Mouse (Mus musculus): ENCODE measurements around the gene Tmem59l.
A peak's percentile ranks its signal among the peaks of the same experiment; 100 is the strongest.

Gene Tmem59l

GRCm38 (mm10) chr8:70460606-70461005 lies 26.6 kb downstream of the Tmem59l start:
- no peak for DNase-seq (ENCODE audit: low spot score)

DNA sequence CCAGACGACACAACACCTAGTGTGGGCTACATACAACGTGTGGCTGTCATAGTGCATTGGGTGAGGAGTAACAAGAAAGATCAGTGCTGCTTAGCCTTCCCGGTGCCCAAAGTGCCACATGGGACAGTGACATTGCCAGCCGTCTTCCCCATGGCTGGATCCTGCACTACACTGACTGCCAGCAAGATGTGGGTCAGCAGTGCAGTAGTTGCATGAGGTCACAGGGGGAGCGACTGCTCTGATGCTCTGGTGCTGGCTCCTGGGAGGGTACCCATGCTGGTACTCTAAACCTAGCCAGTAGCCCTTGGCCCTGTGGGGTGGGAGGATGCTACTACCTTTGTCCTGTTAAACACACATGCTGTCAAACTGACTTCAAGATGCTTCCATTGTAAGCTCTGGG lies 27.0 kb downstream of the Tmem59l start:
- no peak for DNase-seq (ENCODE audit: low spot score)

GRCm38 (mm10) chr8:70459636-70460035 lies 27.5 kb downstream of the Tmem59l start:
- DNase-seq (ENCODE audit: low spot score) = no peak

DNA sequence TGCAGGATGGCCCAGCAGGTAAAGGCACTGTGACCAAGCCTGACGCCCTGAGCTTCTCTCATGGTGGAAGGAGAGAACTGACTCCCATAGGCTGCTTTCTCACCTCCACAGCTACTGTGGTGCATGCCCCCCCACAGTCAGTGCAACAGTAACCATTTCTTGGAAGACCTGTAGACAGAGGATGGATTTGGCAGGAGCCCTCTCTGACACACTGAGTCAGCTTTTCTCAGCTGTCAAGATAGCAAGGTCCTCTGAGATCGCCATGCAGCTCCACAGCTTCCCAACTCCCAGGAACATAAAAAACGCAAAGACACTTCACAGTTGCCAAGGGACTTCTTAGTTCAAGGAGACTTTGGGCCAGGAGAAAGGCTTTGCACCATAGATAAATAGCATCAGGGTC lies 28.7 kb downstream of the Tmem59l start:
- DNase-seq (ENCODE audit: low spot score) = no peak

- DNase-seq (ENCODE audit: low spot score) = no peak
Measured at GRCm38 (mm10) chr8:70457882-70458281, 29.3 kb downstream of the Tmem59l start.

DNA sequence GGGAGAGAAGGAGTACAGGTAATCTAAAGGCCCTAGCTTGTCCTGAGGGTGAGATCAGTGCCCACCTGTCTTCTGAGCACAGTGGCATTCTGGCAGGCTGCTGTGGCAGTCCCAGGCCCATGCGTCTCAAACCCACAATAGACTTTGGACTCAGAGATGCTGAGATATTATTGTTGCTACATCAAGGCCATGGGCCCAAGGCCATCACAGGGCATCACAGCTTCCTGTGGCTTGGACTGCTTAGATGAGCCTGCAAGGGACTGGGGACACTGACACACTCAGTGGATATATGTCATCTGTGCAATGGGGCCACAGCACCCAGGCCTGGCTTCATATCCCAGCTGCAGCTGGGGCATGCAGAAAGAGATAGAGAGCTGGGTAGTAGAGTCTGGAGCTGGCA lies 30.2 kb downstream of the Tmem59l start:
- DNase-seq (ENCODE audit: low spot score) = no peak

GRCm38 (mm10) chr8:70453852-70454251 lies 33.3 kb downstream of the Tmem59l start:
- no peak for DNase-seq (ENCODE audit: low spot score)

DNA sequence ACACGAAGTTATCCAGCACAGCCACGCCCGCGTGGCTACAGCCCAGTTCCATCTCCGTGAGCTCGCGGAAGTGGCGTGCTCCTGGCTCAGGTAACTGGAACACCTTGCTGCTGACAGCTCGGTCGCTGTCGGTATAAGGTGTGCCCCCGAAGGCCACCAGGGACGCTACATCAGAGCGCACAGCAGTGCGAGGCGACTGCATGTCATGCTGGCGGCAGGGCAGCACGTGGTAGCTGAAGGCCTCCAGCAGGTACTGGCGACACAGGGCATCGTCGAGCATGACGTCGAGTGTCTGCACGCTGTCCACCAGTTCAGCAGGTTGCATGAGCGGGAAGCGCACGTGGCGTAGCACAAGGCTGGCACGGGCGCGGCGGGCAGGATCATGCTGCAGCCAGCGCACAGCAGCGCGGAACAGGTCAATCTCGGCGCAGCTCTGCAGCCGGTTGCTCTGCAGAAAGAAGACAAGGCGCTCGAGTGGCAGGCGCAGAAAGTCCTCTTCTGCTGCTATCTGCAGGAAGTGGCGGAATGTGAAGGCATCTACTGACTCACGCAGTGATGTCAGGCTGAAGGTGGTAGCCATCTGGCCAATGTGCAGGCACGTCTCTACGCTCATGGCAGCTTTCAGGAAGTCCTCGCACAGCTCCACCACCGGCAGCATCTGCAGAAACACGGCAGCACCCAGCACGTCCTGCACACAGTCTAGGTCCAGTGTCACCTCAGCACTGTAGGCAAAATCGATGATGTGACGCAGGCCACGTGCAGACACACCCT lies 34.8 kb downstream of the Tmem59l start:
- no peak for DNase-seq (ENCODE audit: low spot score)

GRCm38 (mm10) chr8:70447639-70448420 lies 39.3 kb downstream of the Tmem59l start:
- no peak for DNase-seq (ENCODE audit: low spot score)

DNA sequence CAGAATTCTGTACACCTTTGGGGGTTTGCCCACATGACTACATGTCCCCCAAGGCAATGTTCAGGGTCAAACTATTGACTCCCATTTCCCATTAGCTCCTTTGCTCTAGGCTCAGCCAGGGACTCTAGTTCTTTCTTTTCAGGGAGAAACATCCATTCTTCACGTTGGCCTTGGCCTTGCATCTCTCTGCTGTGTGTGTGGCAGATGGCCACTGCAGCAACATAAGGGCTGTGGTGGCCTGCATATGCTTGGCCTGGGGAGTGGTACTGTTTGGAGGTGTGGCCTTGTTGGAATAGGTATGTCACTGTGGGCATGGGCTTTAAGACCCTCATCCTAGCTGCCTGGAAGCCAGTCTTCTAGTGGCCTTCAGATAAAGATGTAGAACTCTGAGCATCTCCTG lies 41.2 kb downstream of the Tmem59l start:
- no peak for DNase-seq (ENCODE audit: low spot score)

- no peak for DNase-seq (ENCODE audit: low spot score)
Measured at GRCm38 (mm10) chr8:70443326-70443725, 43.8 kb downstream of the Tmem59l start.

GRCm38 (mm10) chr8:70441565-70441964 lies 45.6 kb downstream of the Tmem59l start:
- no peak for DNase-seq (ENCODE audit: low spot score)

GRCm38 (mm10) chr8:70440246-70440645 lies 46.9 kb downstream of the Tmem59l start:
- DNase-seq (ENCODE audit: low spot score) = no peak

GRCm38 (mm10) chr8:70439848-70440179 lies 47.3 kb downstream of the Tmem59l start:
- DNase-seq (ENCODE audit: low spot score) = no peak

DNA sequence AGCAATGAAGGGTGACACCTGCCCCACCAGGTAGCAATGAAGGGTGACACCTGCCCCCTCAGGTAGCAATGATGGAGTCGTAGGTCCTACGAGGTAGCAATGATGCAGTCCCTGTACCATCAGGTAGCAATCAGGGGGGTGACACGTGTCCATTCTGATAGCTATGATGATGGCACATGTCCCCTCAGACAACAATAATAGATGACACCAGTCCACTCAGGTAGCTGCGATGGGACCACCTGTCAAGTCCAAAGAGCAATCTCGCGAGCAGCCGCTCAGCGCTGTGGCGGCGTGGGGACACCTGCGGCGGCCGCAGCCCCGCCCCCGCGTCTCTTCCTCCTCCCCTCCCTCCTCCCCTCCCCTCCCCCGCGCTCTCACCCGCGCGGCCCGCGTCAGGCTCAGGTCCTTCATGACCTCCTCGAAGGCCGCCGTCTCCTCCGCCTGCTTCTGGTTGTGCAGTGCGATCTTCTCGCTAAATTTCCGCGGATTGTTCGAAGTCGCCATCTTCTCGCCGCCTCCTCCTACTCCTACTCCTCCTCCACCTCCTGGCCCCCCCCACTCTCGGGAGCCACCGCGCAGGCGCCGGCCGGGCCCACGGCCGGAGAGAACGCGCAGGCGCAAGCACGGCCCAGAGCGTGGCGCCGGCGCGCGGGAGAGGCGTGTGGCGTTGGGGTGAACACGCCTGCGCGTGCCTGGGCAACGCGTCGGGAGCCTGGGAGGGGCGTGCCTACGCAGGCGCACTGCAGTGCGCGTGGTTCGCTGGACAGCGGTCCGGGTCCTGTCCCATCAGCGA lies 47.9 kb downstream of the Tmem59l start, which contains the start of gene Crtc1:
TSS of gene Crtc1 (minus strand) at position 525 of the 793 bp plus-strand sequence.
- DNase-seq (ENCODE audit: low spot score) = peak; percentile 97

DNA sequence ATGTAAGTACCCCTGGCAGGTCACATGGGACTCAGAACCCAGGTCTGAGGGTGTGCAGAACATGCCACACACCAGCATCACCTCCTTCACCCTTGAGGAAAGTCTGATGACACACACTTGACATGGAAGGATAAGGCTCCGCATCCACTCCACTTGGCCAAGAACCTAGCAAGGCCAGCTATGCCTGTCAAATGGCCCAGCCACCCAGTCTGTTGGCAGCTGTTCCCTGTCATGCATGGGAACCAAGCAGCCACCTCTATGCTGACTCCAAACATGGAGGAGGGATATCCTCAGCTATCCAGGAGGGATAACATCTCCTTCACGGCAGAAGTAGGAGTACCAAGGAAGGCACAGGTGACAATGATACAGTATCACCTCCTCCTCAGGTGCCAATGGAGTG lies 48.7 kb downstream of the Tmem59l start:
- DNase-seq (ENCODE audit: low spot score) = no peak

DNA sequence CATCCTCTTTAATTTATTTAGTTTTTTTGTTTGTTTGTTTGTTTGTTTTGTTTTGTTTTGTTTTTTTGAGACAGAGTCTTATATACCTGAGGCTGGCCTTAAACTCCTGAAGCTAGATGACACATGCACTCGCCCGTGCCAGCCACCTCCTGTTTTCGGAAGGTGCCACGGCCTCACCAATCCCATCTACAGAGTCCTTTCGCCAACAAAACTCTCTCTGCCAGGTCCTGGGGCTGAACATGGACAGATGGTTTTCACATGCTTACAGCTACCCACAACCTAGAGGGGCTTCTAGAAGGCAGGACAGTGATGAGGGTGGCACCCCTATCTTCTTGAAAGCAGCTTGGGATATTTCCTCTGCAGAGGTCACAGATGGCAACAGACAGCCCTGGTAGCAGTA lies 52.0 kb downstream of the Tmem59l start:
- DNase-seq (ENCODE audit: low spot score) = no peak
